Mouse (Mus musculus) heart, adult 2 months (tissue): ENCODE measurements around the gene Magi2.

ENCODE experiments used
- CTCF ChIP-seq: fragments of 200-600 bp; IDR thresholded peaks from 2 replicates; pipeline ENCODE4 v1.8.1; 2022; ENCODE audit warnings: antibody characterized with exemption, mild to moderate bottlenecking, moderate library complexity
- POLR2A ChIP-seq: fragments of 200-500 bp; IDR thresholded peaks from 2 replicates; pipeline ENCODE4 v1.6.1; 2011; ENCODE audit warnings: mild to moderate bottlenecking, low read depth, low read length, control low read depth; ENCODE audit not compliant: insufficient read depth

DNA sequence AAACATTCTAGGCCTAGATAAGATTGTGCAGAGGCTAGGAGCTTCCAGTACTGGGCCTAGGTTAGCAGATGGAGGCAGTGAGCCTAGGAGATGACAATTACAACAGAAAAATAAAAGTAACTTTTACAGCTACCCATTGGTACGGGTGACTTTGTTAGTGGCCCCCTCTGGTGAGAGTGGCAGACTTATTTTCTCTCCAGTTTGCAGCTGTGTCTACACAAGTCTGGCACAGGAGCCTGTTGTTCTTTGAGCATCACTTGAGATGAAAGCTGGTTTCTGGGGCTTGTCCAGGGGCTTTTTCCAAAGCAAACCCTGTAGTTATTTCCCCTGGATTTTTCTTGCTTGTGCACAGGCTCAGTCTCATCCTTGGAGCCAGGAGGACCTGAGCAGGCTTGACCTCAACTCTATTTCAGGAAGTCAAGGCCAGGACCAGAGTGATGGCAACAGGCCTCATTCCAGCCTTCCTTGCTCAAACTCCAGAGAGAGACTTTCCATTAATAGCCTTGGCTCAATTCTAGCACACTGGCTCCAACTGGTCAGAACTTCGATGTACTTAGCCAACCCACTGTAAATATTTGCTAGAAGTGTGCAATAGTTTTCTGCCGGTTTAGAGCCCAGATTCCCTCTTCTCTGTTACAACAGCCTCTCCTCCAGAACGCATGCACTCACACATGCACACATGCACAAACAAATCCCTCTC is 1493.5 kb downstream of the Magi2 start:
- TF ChIP-seq CTCF, result no peak
- TF ChIP-seq POLR2A, result no peak
